Mouse (Mus musculus) ES-Bruce4 (cell line): ENCODE data around the gene Eif4a2. TPM values are rescaled to one million over a fixed set of nuclear protein-coding genes. Genes with fewer than 3 reads are reported as not detected.
A peak's percentile ranks its signal among the peaks of the same experiment; 100 is the strongest.

Experiments used
- H3K27ac ChIP-seq: 2 replicates; pipeline ENCODE4 v1.5.1; 2012; ENCODE audit warnings: low read length, inconsistent platforms; ENCODE audit not compliant: insufficient read depth
- H3K27me3 ChIP-seq: 2 replicates; pipeline ENCODE4 v1.6.1; 2012; ENCODE audit warnings: mild to moderate bottlenecking, low read length, inconsistent platforms; ENCODE audit not compliant: control insufficient read depth, poor library complexity, insufficient read depth, severe bottlenecking
- H3K36me3 ChIP-seq: 2 replicates; pipeline ENCODE4 v1.6.1; 2012; ENCODE audit warnings: inconsistent platforms, mild to moderate bottlenecking, low read length, moderate library complexity; ENCODE audit not compliant: control insufficient read depth, poor library complexity, insufficient read depth, severe bottlenecking
- H3K4me1 ChIP-seq: one replicate; pipeline ENCODE4 v1.8.1; 2011; ENCODE audit warnings: low read length; ENCODE audit not compliant: control insufficient read depth, insufficient read depth
- H3K4me3 ChIP-seq: 2 replicates; pipeline ENCODE4 v1.5.1; 2011; ENCODE audit warnings: low read depth, mild to moderate bottlenecking, low read length
- H3K9ac ChIP-seq: 2 replicates; pipeline ENCODE4 v1.6.1; 2012; ENCODE audit warnings: low read depth, mild to moderate bottlenecking, inconsistent platforms; ENCODE audit not compliant: poor library complexity, severe bottlenecking
- H3K9me3 ChIP-seq: replicated peaks from 2 replicates; pipeline ENCODE4 v1.6.1; 2012; ENCODE audit warnings: mild to moderate bottlenecking, low read length, inconsistent platforms; ENCODE audit not compliant: control insufficient read depth, poor library complexity, insufficient read depth, severe bottlenecking
- CTCF ChIP-seq: IDR thresholded peaks from one replicate; pipeline ENCODE4 v1.8.1; 2011; ENCODE audit warnings: low read depth, low read length
- EP300 ChIP-seq: IDR thresholded peaks from 2 replicates; pipeline ENCODE4 v1.6.1; 2011; ENCODE audit warnings: low read depth, low read length; ENCODE audit not compliant: insufficient read depth
- POLR2A ChIP-seq: IDR thresholded peaks from one replicate; pipeline ENCODE4 v1.8.1; 2011; ENCODE audit warnings: low read length; ENCODE audit not compliant: insufficient read depth
- polyA plus RNA-seq: library from polyadenylated mRNA; stranded (reverse); fragments of >200 nt; gene quantifications from 2 replicates; pipeline ENCODE4 v1.2.4, GENCODE M21; 2011; ENCODE audit warnings: low read depth; ENCODE audit not compliant: missing spikeins, insufficient read depth, insufficient read length

Gene Eif4a2
- polyA plus RNA-seq, 1 experiment, result 1,069 TPM

DNA sequence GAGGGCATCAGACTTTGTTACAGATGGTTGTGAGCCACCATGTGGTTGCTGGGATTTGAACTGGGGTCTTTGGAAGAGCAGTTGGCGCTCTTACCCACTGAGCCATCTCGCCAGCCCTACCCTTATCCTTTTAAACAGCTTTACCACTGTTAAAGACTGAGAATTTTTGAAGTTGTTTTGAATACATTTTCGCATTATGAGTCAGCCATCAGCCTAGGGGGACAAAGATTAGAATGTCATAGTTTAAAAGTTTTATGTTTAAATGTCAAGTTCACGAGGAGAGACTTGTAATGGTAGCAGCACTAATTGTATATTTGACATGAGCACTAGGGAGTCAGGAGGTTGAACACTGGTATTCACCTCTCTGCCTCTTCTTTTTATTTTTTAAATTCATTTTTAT, 15.9 kb downstream of the Eif4a2 start:
- no peak for TF ChIP-seq EP300
- no peak for TF ChIP-seq CTCF
- no peak for TF ChIP-seq POLR2A
- peaks cover 44% of the 10 kb centered on the region for H3K36me3 ChIP-seq

GRCm38 (mm10) chr16:23124398-23124797, 17.2 kb downstream of the Eif4a2 start:
- no peaks in the 10 kb centered on the region for H3K27me3 ChIP-seq
- H3K4me1 ChIP-seq, result no peaks in the 10 kb centered on the region
- H3K4me3 ChIP-seq, result no peak overlapping the region
- no peaks in the 10 kb centered on the region for H3K9me3 ChIP-seq
- H3K36me3 ChIP-seq, result peaks cover 40% of the 10 kb centered on the region
- no peak overlapping the region for H3K9ac ChIP-seq
- TF ChIP-seq EP300, result no peak
- no peak for TF ChIP-seq POLR2A
- no peak for TF ChIP-seq CTCF
- no peak overlapping the region for H3K27ac ChIP-seq

More for the DNA sequence above, 15.9 kb downstream of the Eif4a2 start:
- Histone ChIP-seq H3K27ac (no peak overlapping the region), H3K4me3 (no peak overlapping the region), H3K27me3 (no peaks in the 10 kb centered on the region), H3K9ac (no peak overlapping the region), H3K4me1 (no peaks in the 10 kb centered on the region), H3K9me3 (no peaks in the 10 kb centered on the region)

DNA sequence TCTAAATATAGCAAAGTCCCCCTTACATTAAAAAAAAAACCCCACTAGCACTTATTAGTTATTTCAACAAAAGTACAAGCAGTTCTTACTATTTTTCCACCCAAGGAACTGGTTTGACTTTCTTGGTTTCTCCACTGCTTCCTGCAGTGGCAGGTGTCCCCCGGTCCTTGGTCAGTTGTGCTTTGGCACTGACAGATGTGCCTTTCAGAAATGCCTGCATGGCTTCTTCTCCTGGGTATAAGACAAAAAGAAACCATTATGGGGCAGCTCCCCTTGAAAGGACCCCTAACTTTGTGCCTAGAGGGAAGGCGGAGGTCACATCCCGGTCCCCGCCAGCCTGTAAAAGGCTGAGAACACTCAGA, 20.0 kb downstream of the Eif4a2 start:
- TF ChIP-seq CTCF, result no peak
- TF ChIP-seq EP300, result no peak
- TF ChIP-seq POLR2A, result no peak
- Histone ChIP-seq H3K27ac (no peak overlapping the region), H3K4me1 (no peaks in the 10 kb centered on the region), H3K4me3 (peak overlapping the region; percentile 92), H3K9me3 (no peaks in the 10 kb centered on the region), H3K27me3 (no peaks in the 10 kb centered on the region), H3K36me3 (peaks cover 18% of the 10 kb centered on the region), H3K9ac (peak overlapping the region; percentile 79)

DNA sequence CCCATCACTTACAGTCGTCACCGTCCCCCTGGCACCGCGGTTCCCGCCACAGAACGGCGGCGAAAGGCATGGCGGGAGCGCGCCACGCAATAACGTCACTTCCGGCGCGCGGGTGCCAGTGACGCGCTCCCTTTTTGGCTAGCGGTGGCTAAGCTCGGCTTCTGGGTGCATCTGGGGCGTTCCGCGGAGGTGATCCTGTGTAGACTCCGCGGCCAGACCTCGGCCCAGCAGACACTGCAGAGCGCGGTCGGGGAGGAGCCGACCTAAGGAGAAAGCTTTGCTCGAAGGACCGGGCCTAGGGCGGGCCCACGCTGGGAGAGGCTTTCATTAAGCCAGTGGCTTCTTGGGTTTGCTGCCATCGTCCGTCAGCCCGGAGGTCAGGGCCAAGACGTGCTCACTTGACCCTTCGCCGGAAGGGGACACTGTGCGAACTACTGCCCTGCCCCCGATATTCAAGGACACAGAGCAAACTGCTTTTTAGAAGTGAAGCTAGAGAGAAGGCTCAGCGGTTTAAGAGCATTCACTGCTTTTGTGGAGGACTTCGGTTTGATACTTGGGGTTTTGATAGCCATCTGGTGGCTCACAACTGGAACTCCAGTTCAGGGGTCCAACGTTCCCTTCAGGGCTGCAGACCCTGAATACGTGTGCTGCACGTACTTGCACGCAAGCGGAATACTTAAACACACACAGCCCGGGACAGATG, 20.6 kb downstream of the Eif4a2 start, which contains the start of gene Rfc4:
TSS of gene Rfc4 (minus strand) at position 65 of the 703 bp plus-strand sequence.
- H3K9me3 ChIP-seq, result no peaks in the 10 kb centered on the region
- H3K27me3 ChIP-seq, result no peaks in the 10 kb centered on the region
- TF ChIP-seq EP300, result no peak
- peak; percentile 79 for TF ChIP-seq POLR2A
- TF ChIP-seq CTCF, result no peak
- peak within 1 kb of the TSS; percentile 74 for H3K27ac ChIP-seq
- peaks cover 15% of the 10 kb centered on the region for H3K36me3 ChIP-seq
- H3K9ac ChIP-seq, result peak within 1 kb of the TSS; percentile 79
- H3K4me3 ChIP-seq, result peak within 1 kb of the TSS; percentile 92
- H3K4me1 ChIP-seq, result no peaks in the 10 kb centered on the region

DNA sequence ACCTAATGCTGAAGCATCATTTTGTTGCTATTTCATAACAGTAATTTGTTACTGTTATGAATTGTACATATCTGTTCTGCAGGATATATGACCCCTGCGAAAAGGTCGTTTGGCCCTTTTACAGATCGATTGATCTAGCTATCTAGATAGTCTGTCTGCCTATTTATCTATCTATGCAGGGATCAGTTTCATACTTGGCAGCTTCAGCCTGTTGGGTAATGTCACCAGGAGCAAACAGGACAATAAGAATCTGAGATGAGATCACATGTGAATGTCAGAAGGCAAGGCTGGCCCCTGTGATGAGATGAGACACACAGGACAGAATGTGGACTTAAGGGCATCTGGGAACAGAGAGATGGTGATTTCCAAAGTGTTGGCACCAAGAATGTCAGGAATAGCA, 23.1 kb downstream of the Eif4a2 start:
- Histone ChIP-seq H3K27me3 (no peaks in the 10 kb centered on the region), H3K4me3 (no peak overlapping the region), H3K4me1 (no peaks in the 10 kb centered on the region), H3K9me3 (no peaks in the 10 kb centered on the region), H3K9ac (no peak overlapping the region), H3K27ac (no peak overlapping the region), H3K36me3 (peaks cover 5% of the 10 kb centered on the region; the same call in 1 of the 2 replicates)
- TF ChIP-seq EP300, result no peak
- TF ChIP-seq CTCF, result no peak
- TF ChIP-seq POLR2A, result no peak

- Histone ChIP-seq H3K9ac (no peak overlapping the region), H3K27ac (no peak overlapping the region), H3K36me3 (no peaks in the 10 kb centered on the region), H3K4me1 (no peaks in the 10 kb centered on the region), H3K9me3 (no peaks in the 10 kb centered on the region), H3K4me3 (no peak overlapping the region), H3K27me3 (no peaks in the 10 kb centered on the region)
- TF ChIP-seq POLR2A, result no peak
- TF ChIP-seq EP300, result no peak
- TF ChIP-seq CTCF, result no peak
Observed at GRCm38 (mm10) chr16:23132336-23132735, 25.1 kb downstream of the Eif4a2 start.
